Comparison of ENCODE assay signal across 8 mouse cellular contexts in the genomic region with DNA sequence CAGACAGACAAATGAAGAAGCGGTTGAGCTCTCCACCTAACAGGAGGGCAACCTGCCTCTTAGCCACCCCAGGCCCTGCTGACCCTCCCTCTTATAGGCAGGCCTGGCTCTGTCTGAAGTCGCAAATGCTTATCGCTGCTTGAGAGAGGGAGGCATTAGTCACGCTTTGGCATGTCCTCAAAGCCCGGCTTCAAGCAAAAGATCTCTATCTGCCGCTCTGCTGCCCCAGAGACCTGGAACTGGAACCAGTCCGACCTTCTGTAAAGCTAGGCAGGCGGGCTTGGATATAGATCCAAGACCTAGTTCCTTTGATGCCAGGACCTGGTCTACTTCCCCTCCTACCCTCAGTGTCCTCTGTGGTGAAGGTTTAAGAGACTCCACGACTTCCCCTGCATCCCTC. TPM values are rescaled to one million over a fixed set of nuclear protein-coding genes. Genes with fewer than 3 reads are reported as not detected.
A peak's percentile ranks its signal among the peaks of the same experiment; 100 is the strongest.
DNase-seq lines count a peak whose midpoint lies in the region; ATAC-seq and TF ChIP-seq lines count a peak whose summit lies in the region.
"Had no signal": no experiment of that assay in that cellular context is flagged by ENCODE, and none has a peak within 500 bp of the region (broad histone marks: within the 10 kb centered on the region; RNA-seq: fewer than 3 reads in every experiment).

No protein-coding gene starts in this region.

- ATAC-seq in lung, embryonic 15.5 days (ENCODE audit: borderline replicate concordance, extremely low read depth, low FRiP score, low TSS enrichment): peak; percentile 10; the same call in 1 of the 2 replicates
- ATAC-seq in megakaryocyte-erythroid progenitor cell, adult 5-6 weeks (replicated peaks; ENCODE audit: low FRiP score, low TSS enrichment, poor library complexity, severe bottlenecking): no peak
- ATAC-seq: inflammation-experienced regulatory T-cells, adult 6 months had no signal

- DNase-seq in lung, adult 2 months: no peak
- peak; percentile 86 for DNase-seq in adrenal gland, adult 2 months
- peak; percentile 84 for DNase-seq in cerebellum, adult 11-12 months
- DNase-seq in ovary, postnatal 36 days (ENCODE audit: low spot score): peak; percentile 29
- DNase-seq in liver: no peak

- 72% methylated on average over 9 of the region's 9 CpGs for WGBS in lung, embryonic 15.5 days
- 68% methylated on average over 9 of the region's 9 CpGs for WGBS in lung, adult 2 months

- peaks cover 4% of the 10 kb centered on the region for H3K4me1 ChIP-seq in lung, embryonic 15.5 days
- H3K4me1 ChIP-seq in lung, adult 2 months (ENCODE audit: control insufficient read depth, insufficient read depth, low read length): no peaks in the 10 kb centered on the region

- TF ChIP-seq CTCF in lung, adult 2 months (IDR thresholded peaks at IDR 0.05; ENCODE audit: insufficient read depth, low read length): no peak

- H3K9me3 ChIP-seq in lung, embryonic 15.5 days: no peaks in the 10 kb centered on the region

- no peaks in the 10 kb centered on the region for H3K36me3 ChIP-seq in lung, embryonic 15.5 days

- H3K27ac ChIP-seq in lung, embryonic 15.5 days: no peak overlapping the region

- H3K4me2 ChIP-seq in lung, embryonic 15.5 days: no peak overlapping the region

- no peak for TF ChIP-seq POLR2A in lung, adult 2 months (IDR thresholded peaks at IDR 0.05; ENCODE audit: borderline replicate concordance, extremely low read depth, low read depth, low read length)

- no peak overlapping the region for H3K9ac ChIP-seq in lung, embryonic 15.5 days

- no peak overlapping the region for H3K4me3 ChIP-seq in lung, embryonic 15.5 days
- no peak overlapping the region for H3K4me3 ChIP-seq in lung, adult 2 months (replicated peaks; ENCODE audit: extremely low read depth, low read depth, low read length)

- no peaks in the 10 kb centered on the region; the same call in 1 of the 2 replicates for H3K27me3 ChIP-seq in lung, embryonic 15.5 days

RNA-seq across cellular contexts. Expression of a gene that starts 29.0 kb away (rescaled TPM):
- polyA plus RNA-seq in lung, embryonic 15.5 days (2015; fragmentation: Nextera tagmentation; extraction: Ambion mirVana): 38.3 and 40.0 TPM in 2 replicates
- 64.9 and 78.0 TPM in 2 replicates for polyA plus RNA-seq in lung, adult 2 months (2012; rRNA removed)
- total RNA-seq in adrenal gland, adult 2 months (2021): 10 to 100 TPM; 41.2 to 55.9 TPM
- polyA plus RNA-seq in adrenal gland, adult 2 months (2012; rRNA removed): 104 and 124 TPM in 2 replicates
- total RNA-seq in megakaryocyte-erythroid progenitor cell, adult 5-6 weeks (2014; fragmentation: Nextera tagmentation): 27.4 and 30.4 TPM in 2 replicates
- 9.2 and 12.9 TPM in 2 replicates for total RNA-seq in megakaryocyte-erythroid progenitor cell, adult 5-6 weeks (2017)

RNA-seq across cellular contexts. Expression of a gene that starts 41.7 kb away (rescaled TPM):
- 7.4 and 8.0 TPM in 2 replicates for polyA plus RNA-seq in lung, embryonic 15.5 days (2015; fragmentation: Nextera tagmentation; extraction: Ambion mirVana)
- 46.1 and 72.9 TPM in 2 replicates for polyA plus RNA-seq in lung, adult 2 months (2012; rRNA removed)
- 100 to 1,000 TPM in 1 of 2 experiments, 10 to 100 TPM in 1; 98.5 to 118 TPM for total RNA-seq in adrenal gland, adult 2 months (2021)
- 107 and 149 TPM in 2 replicates for polyA plus RNA-seq in adrenal gland, adult 2 months (2012; rRNA removed)
- 0.07 TPM in 1 of 2 replicates, not detected in the other for total RNA-seq in megakaryocyte-erythroid progenitor cell, adult 5-6 weeks (2014; fragmentation: Nextera tagmentation)
- 0.15 and 0.56 TPM in 2 replicates for total RNA-seq in megakaryocyte-erythroid progenitor cell, adult 5-6 weeks (2017)

Comparison
In these comparisons a context has a peak if more than half of its experiments do, and no peak if none do; other contexts are left out.
1. DNase-seq: peak in adrenal gland, adult 2 months (single experiment), cerebellum, adult 11-12 months (single experiment) and ovary, postnatal 36 days (single experiment); none in lung, adult 2 months (single experiment) and liver (single experiment).